Mouse (Mus musculus) layer of hippocampus, postnatal 25 days (tissue): Measurements from ENCODE around the gene Gm11639. TPM values are rescaled to one million over a fixed set of nuclear protein-coding genes. Genes with fewer than 3 reads are reported as not detected.

Experiments used
- DNase-seq, 2 experiments: peaks; one replicate each; pipeline ENCODE4 v3.0.0; 2022; ENCODE audit warnings: mixed read lengths in 2 of 2, low spot score in 1 of 2; ENCODE audit errors: extremely low spot score in 1 of 2
- total RNA-seq, 2 experiments: library from RNA; stranded (reverse); gene quantifications; 2 replicates each; pipeline ENCODE4 v1.2.3; 2021

Gene Gm11639
- total RNA-seq, 2 experiments from 2014 or later = 0.22 to 0.85 TPM

GRCm38 (mm10) chr11:104693235-104693634 is 7.7 kb downstream of the Gm11639 start:
- peak in 1 of 2 experiments; percentile 31 for DNase-seq

GRCm38 (mm10) chr11:104704097-104704496 is 18.6 kb downstream of the Gm11639 start:
- DNase-seq = no peak

- DNase-seq = no peak
These were observed 21.6 kb downstream of the Gm11639 start for GRCm38 (mm10) chr11:104707084-104707483.

GRCm38 (mm10) chr11:104744995-104745568 is 59.6 kb downstream of the Gm11639 start:
- no peak for DNase-seq

GRCm38 (mm10) chr11:104765762-104766161 is 80.3 kb downstream of the Gm11639 start:
- DNase-seq = no peak

- no peak for DNase-seq
These were observed 81.6 kb downstream of the Gm11639 start for GRCm38 (mm10) chr11:104767068-104767467.

- DNase-seq = peak; percentile 15 to 59
These were observed 82.6 kb downstream of the Gm11639 start for GRCm38 (mm10) chr11:104768072-104768471.

- DNase-seq = no peak
These were observed 93.3 kb downstream of the Gm11639 start for GRCm38 (mm10) chr11:104778796-104779195.

- DNase-seq = no peak
These were observed 259.2 kb downstream of the Gm11639 start for GRCm38 (mm10) chr11:104944723-104945122.

GRCm38 (mm10) chr11:104952349-104952748 is 266.8 kb downstream of the Gm11639 start:
- DNase-seq = no peak

GRCm38 (mm10) chr11:104967862-104968261 is 282.4 kb downstream of the Gm11639 start:
- DNase-seq = no peak

GRCm38 (mm10) chr11:104968388-104968787 is 282.9 kb downstream of the Gm11639 start:
- no peak for DNase-seq

- no peak for DNase-seq
These were observed 285.8 kb downstream of the Gm11639 start for GRCm38 (mm10) chr11:104971322-104971721.

GRCm38 (mm10) chr11:104972480-104972879 is 287.0 kb downstream of the Gm11639 start:
- DNase-seq = no peak

- no peak for DNase-seq
These were observed 292.5 kb downstream of the Gm11639 start for GRCm38 (mm10) chr11:104977976-104978375.

- DNase-seq = no peak
These were observed 296.0 kb downstream of the Gm11639 start for GRCm38 (mm10) chr11:104981342-104982055.

- no peak for DNase-seq
These were observed 323.7 kb downstream of the Gm11639 start for GRCm38 (mm10) chr11:105009232-105009631.

GRCm38 (mm10) chr11:105021071-105021470 is 335.6 kb downstream of the Gm11639 start:
- no peak for DNase-seq

GRCm38 (mm10) chr11:105028744-105029348 is 343.3 kb downstream of the Gm11639 start:
- no peak for DNase-seq

- no peak for DNase-seq
These were observed 344.0 kb downstream of the Gm11639 start for GRCm38 (mm10) chr11:105029525-105029924.

- no peak for DNase-seq
These were observed 344.7 kb downstream of the Gm11639 start for GRCm38 (mm10) chr11:105030229-105030628.

GRCm38 (mm10) chr11:105031103-105031502 is 345.6 kb downstream of the Gm11639 start:
- DNase-seq = no peak
